Mouse (Mus musculus) C2C12 (cell line): ENCODE results near the gene Grik4. TPM values are rescaled to one million over a fixed set of nuclear protein-coding genes. Genes with fewer than 3 reads are reported as not detected.
"Not testable (repeated sequence)": the region's sequence is repeated elsewhere in the genome, so short reads cannot be mapped to it uniquely, and the experiment has no call there.

Experiments used
- H3K27me3 ChIP-seq: one replicate; pipeline ENCODE4 v1.6.1; 2011; ENCODE audit not compliant: control insufficient read depth, insufficient read depth, insufficient read length
- H3K36me3 ChIP-seq: one replicate; pipeline ENCODE4 v1.6.1; 2011; ENCODE audit not compliant: control insufficient read depth, insufficient read depth
- H3K4me3 ChIP-seq: one replicate; pipeline ENCODE4 v1.5.1; 2011; ENCODE audit warnings: mild to moderate bottlenecking, control low read depth; ENCODE audit not compliant: poor library complexity, insufficient read depth, severe bottlenecking
- H3K79me2 ChIP-seq: one replicate; pipeline ENCODE4 v1.6.1; 2011; ENCODE audit not compliant: control insufficient read depth, insufficient read depth
- H3K79me3 ChIP-seq: one replicate; pipeline ENCODE4 v1.6.1; 2011; ENCODE audit warnings: low read depth, control low read depth
- H3ac ChIP-seq: one replicate; pipeline ENCODE3; 2011; ENCODE audit warnings: low read depth; ENCODE audit not compliant: control insufficient read depth, insufficient read length
- CEBPB ChIP-seq: IDR thresholded peaks from one replicate; pipeline ENCODE4 v1.6.1; 2011; ENCODE audit warnings: low read depth, mild to moderate bottlenecking, control low read depth, moderate library complexity
- CTCF ChIP-seq: IDR thresholded peaks from one replicate; pipeline ENCODE4 v1.5.1; 2011; ENCODE audit not compliant: control insufficient read depth, insufficient read depth, insufficient read length
- FOSL1 ChIP-seq: IDR thresholded peaks from one replicate; pipeline ENCODE4 v1.8.0; 2011; ENCODE audit warnings: mild to moderate bottlenecking, low read length; ENCODE audit not compliant: poor library complexity, insufficient read depth, severe bottlenecking
- MAX ChIP-seq: IDR thresholded peaks from one replicate; pipeline ENCODE4 v1.6.1; 2011; ENCODE audit warnings: mild to moderate bottlenecking, control low read depth
- MYOD1 ChIP-seq: IDR thresholded peaks from one replicate; pipeline ENCODE4 v1.6.1; 2011; ENCODE audit warnings: low read depth; ENCODE audit not compliant: control insufficient read depth, insufficient read length
- MYOG ChIP-seq: IDR thresholded peaks from one replicate; pipeline ENCODE4 v1.6.1; 2011; ENCODE audit not compliant: control insufficient read depth, insufficient read length; ENCODE audit errors: extremely low read depth
- USF1 ChIP-seq: IDR thresholded peaks from one replicate; pipeline ENCODE4 v1.6.1; 2011; ENCODE audit warnings: low read depth, mild to moderate bottlenecking, control low read depth, moderate library complexity
- polyA plus RNA-seq: library from polyadenylated mRNA; unstranded; fragments of >200 nt; fragmentation: generic; extraction: Trizol; gene quantifications from one replicate; pipeline ENCODE4 v1.2.1, GENCODE M21; 2012; ENCODE audit warnings: missing spikeins

Gene Grik4
- polyA plus RNA-seq, 1 experiment = not detected

DNA sequence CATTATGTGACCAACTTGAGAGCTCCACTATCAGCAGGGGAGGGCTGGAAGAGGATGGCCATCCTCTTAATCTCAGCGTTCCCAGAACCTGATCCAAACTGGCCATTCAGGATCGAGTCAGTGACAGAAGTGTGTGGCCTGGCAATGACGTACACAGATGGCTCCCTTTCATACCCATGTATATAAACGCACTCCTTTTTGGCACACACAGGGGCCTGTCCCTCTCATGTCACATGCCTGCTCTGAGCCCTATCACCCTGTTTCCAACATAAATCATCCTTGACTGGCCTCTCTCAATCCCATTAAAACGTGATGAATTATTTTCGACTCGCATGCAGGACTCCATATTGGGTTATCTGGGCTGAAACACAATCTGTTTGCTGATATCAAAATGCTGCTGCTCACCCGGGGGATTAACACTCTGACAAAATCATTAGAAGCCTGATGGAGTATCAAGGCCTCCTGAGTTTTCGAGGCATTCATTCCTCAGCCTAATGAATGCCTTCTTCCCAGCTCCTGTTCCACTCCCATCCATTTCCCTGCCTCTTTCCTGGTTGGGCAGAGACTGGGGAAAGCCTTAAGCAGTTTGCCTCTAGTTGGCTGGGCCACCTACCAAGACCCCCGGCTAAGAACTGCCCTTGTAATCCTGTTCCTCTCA, 159.0 kb downstream of the Grik4 start:
- H3K27me3 ChIP-seq = peaks cover 14% of the 10 kb centered on the region
- H3K4me3 ChIP-seq = no peak overlapping the region
- TF ChIP-seq FOSL1 = no peak
- no peak for TF ChIP-seq MAX
- no peak for TF ChIP-seq MYOD1
- no peak for TF ChIP-seq USF1
- no peak for TF ChIP-seq CTCF
- no peak for TF ChIP-seq MYOG
- no peak for TF ChIP-seq CEBPB
- no peak overlapping the region for H3ac ChIP-seq
- H3K79me3 ChIP-seq = no peaks in the 10 kb centered on the region
- no peaks in the 10 kb centered on the region for H3K36me3 ChIP-seq
- H3K79me2 ChIP-seq = no peaks in the 10 kb centered on the region

DNA sequence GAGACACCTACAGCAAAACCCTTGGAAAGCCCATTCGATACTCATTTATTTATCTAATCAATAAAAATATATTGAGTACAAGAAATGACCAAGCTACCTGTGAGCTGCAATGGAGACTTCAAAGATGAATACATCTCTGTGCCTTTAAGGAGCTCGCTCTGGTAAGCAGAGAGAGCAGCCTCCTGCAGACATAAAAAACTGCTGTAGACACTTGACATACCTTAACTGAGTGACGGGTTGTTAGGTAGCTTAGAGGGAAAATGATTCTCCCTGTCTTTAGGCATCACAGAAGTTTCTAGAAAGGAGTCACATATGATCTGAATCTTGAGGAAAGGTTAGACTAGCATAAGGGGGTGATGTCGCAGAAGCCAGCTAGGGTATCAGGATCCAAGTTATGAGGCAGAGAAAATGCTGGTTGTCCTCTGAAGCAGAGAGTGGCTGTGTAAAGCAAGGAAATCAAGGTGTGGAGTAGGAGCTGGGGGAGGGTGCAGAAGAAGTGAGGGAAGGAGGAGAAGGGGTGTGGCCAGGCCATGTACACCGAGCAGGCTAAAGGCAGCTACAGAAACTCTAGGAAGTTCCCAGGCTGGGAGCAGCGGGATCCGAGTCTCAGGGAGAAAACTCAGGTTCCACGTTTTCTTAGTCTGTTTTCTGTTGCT, 160.9 kb downstream of the Grik4 start:
- Histone ChIP-seq H3K36me3 (no peaks in the 10 kb centered on the region), H3K27me3 (peaks cover 23% of the 10 kb centered on the region), H3ac (no peak overlapping the region), H3K79me3 (no peaks in the 10 kb centered on the region), H3K4me3 (no peak overlapping the region), H3K79me2 (no peaks in the 10 kb centered on the region)
- TF ChIP-seq CEBPB = no peak
- no peak for TF ChIP-seq MYOD1

DNA sequence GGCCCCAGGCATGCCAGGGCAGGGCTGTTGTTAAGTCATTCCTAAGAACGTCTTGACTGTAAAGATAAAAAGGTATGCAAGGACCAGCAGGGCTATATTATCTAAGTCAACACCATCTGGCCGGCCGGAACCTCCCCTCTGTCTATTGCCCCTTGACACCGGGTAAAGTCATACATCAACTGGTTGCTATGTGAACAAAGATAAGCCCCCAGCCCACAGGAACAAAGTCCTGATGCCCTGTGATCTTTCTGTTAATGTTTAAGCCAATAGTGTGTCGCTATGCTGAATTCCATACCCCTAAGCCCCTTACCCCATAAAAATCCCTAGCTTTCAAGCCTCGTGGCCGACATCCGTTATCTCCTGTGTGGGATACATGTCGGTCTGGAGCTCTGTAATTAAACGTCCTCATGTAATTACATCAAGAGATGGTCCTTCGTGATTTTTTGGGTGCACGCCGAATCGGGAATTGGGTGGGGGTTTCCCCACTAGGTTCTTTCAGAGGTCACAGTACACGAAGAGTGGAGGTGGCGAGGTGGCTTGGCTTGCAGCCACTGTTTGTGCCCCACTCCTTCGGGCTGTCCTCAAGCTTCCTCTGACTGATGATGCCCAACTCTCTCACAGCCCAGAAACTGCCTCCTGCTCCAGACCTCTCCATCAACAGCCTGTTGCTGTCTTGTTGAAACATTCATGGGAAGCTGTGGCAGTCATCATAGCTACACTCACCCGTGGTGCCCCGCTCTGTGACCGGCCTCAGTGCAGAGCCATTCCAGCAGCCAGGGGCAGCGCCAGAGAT, 165.6 kb downstream of the Grik4 start:
- not testable (repeated sequence) for H3ac ChIP-seq, H3K4me3 ChIP-seq, H3K36me3 ChIP-seq, H3K79me3 ChIP-seq, H3K79me2 ChIP-seq
- peaks cover 53% of the 10 kb centered on the region for H3K27me3 ChIP-seq

DNA sequence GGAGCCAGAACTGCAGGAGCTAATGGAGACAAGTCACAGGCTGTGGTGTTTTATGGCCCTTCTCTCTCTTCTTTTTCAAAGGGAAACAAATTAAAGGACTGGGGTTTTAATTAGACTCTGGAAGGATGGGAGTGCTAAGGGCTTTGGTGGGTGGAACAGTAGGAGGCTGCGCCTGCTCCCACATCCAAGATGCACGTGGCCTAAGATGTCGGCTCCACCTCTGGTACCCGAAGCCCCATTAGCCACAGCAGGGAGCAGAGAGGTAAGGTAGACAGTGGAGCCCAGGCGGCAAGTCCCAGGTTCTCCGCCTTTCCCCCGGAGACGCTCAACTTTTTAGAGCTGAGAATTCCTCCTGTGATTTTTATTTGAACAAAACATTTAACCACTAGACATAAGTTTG, 166.4 kb downstream of the Grik4 start:
- Histone ChIP-seq H3K27me3 (peaks cover 54% of the 10 kb centered on the region), H3K4me3 (no peak overlapping the region), H3K79me3 (no peaks in the 10 kb centered on the region), H3ac (no peak overlapping the region), H3K79me2 (no peaks in the 10 kb centered on the region), H3K36me3 (no peaks in the 10 kb centered on the region)
- TF ChIP-seq MYOD1 = no peak
- TF ChIP-seq FOSL1 = no peak
- no peak for TF ChIP-seq MYOG
- TF ChIP-seq MAX = no peak
- no peak for TF ChIP-seq USF1
- no peak for TF ChIP-seq CEBPB
- TF ChIP-seq CTCF = no peak

DNA sequence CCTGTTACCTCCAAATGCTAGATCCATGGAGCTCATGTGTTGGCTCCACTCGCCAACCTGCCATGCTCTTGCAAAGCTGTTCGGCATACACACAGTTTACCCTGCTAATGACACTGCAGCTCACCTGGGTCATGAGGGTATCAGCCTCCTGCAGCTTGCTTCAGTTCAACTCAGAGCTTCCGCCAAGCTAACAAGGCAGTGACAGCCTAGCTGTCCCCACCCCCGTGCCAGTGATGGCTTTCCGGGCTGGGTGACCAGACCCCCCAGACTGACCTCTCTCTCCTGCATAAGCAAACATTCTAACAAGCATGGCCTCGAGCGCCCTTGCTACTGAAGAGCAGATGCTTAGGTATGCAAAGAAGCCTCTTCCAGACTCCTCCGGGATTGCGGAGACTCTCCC, 167.5 kb downstream of the Grik4 start:
- Histone ChIP-seq H3K79me3 (no peaks in the 10 kb centered on the region), H3K79me2 (no peaks in the 10 kb centered on the region), H3K36me3 (no peaks in the 10 kb centered on the region), H3K27me3 (peaks cover 56% of the 10 kb centered on the region), H3ac (no peak overlapping the region), H3K4me3 (no peak overlapping the region)
- no peak for TF ChIP-seq MYOD1

DNA sequence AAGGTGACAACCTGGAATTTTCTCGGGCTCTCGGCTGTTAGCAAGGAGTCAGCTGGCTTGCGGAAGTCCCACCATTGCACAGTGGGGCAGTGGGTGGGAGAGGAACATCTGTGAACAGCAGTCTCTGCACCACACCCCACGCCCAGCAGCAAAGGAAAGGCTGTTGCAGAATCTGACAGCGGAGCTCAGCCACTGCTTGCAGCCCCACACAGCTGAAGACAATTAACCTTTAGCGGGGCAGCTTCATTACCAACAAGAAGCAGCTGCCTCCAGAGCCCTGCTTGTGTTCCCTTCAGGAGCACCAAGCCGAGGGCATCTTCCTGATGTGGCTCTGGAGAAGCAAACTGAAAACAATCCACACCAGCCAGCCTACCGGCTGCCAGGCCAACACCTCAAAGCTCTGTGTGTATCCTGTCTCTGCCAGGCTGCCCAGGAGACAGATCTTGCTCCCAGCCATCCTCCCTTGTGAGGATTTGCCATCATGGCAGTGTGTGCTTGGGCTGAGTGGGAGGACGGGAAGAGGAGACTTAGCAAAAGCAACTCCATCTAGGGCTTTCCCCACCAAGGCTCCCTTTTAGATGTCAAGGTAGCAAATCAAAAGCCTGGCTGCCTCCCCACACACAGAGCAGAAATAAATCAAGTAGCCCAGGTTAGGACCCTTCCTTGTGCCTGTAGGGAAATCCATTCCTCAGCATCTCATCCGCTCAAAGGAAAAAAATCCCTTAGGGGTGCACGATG, 179.3 kb downstream of the Grik4 start:
- H3ac ChIP-seq = no peak overlapping the region
- H3K79me3 ChIP-seq = no peaks in the 10 kb centered on the region
- H3K36me3 ChIP-seq = no peaks in the 10 kb centered on the region
- no peak overlapping the region for H3K4me3 ChIP-seq
- peaks cover 22% of the 10 kb centered on the region for H3K27me3 ChIP-seq
- TF ChIP-seq CTCF = no peak
- TF ChIP-seq MYOD1 = no peak
- no peak for TF ChIP-seq USF1
- TF ChIP-seq MAX = no peak
- TF ChIP-seq MYOG = no peak
- TF ChIP-seq CEBPB = no peak
- no peak for TF ChIP-seq FOSL1
- no peaks in the 10 kb centered on the region for H3K79me2 ChIP-seq
